Mouse (Mus musculus) frontal cortex, adult 2 months (tissue): ENCODE data around the gene Aff1. TPM values are rescaled to one million over a fixed set of nuclear protein-coding genes. Genes with fewer than 3 reads are reported as not detected.

Source experiments
- DNase-seq, 2 experiments: peaks; one replicate each; pipeline ENCODE4 v3.0.0; 2022; ENCODE audit warnings: low spot score in 1 of 2; ENCODE audit errors: extremely low spot score in 1 of 2
- polyA plus RNA-seq: library from polyadenylated mRNA; depleted of rRNA; stranded (reverse); fragments of >200 nt; gene quantifications from 2 replicates; pipeline ENCODE4 v1.2.3, GENCODE M21; 2012; rRNA removed

Aff1 gene
- polyA plus RNA-seq, result 4.7 and 5.0 TPM in 2 replicates

- peak; percentile 27 to 69 for DNase-seq
Measured at GRCm38 (mm10) chr5:103691624-103692530, at the start of gene Aff1. Gene Aff1, plus strand, starts transcription at chr5:103692374.

- no peak for DNase-seq
Measured at GRCm38 (mm10) chr5:103644167-103644566, 48.0 kb upstream of the Aff1 start.

- DNase-seq, result no peak
Measured at GRCm38 (mm10) chr5:103647320-103647719, 44.9 kb upstream of the Aff1 start.

GRCm38 (mm10) chr5:103654225-103654624 lies 37.9 kb upstream of the Aff1 start:
- peak in 1 of 2 experiments; percentile 45 for DNase-seq

GRCm38 (mm10) chr5:103654780-103655179 lies 37.4 kb upstream of the Aff1 start:
- no peak for DNase-seq

GRCm38 (mm10) chr5:103655346-103656118 lies 36.6 kb upstream of the Aff1 start, which contains the start of gene 1700016H13Rik:
Gene 1700016H13Rik, minus strand, starts transcription at chr5:103656010.
- peak in 1 of 2 experiments; percentile 71 for DNase-seq

GRCm38 (mm10) chr5:103658921-103659320 lies 33.3 kb upstream of the Aff1 start:
- DNase-seq, result peak in 1 of 2 experiments; percentile 15

GRCm38 (mm10) chr5:103659571-103659970 lies 32.6 kb upstream of the Aff1 start:
- DNase-seq, result peak in 1 of 2 experiments; percentile 77

GRCm38 (mm10) chr5:103664932-103665331 lies 27.2 kb upstream of the Aff1 start:
- DNase-seq, result no peak

- no peak for DNase-seq
Measured at GRCm38 (mm10) chr5:103665876-103666275, 26.3 kb upstream of the Aff1 start.

- no peak for DNase-seq
Measured at GRCm38 (mm10) chr5:103671858-103672257, 20.3 kb upstream of the Aff1 start.

GRCm38 (mm10) chr5:103673611-103674010 lies 18.6 kb upstream of the Aff1 start:
- no peak for DNase-seq

- no peak for DNase-seq
Measured at GRCm38 (mm10) chr5:103674482-103674881, 17.7 kb upstream of the Aff1 start.

GRCm38 (mm10) chr5:103676289-103676881 lies 15.8 kb upstream of the Aff1 start:
- DNase-seq, result no peak

GRCm38 (mm10) chr5:103677894-103678293 lies 14.3 kb upstream of the Aff1 start:
- no peak for DNase-seq

- no peak for DNase-seq
Measured at GRCm38 (mm10) chr5:103678974-103679373, 13.2 kb upstream of the Aff1 start.

GRCm38 (mm10) chr5:103680381-103680780 lies 11.8 kb upstream of the Aff1 start:
- peak; percentile 29 to 91 for DNase-seq

GRCm38 (mm10) chr5:103681824-103682223 lies 10.3 kb upstream of the Aff1 start:
- DNase-seq, result no peak

- DNase-seq, result no peak
Measured at GRCm38 (mm10) chr5:103689645-103690044, 2.5 kb upstream of the Aff1 start.

- no peak for DNase-seq
Measured at GRCm38 (mm10) chr5:103690190-103690589, 2.0 kb upstream of the Aff1 start.

- no peak for DNase-seq
Measured at GRCm38 (mm10) chr5:103691171-103691570, 1.0 kb upstream of the Aff1 start.
